Mouse (Mus musculus) lung, adult 2 months (tissue): ENCODE data around the gene Cep70. TPM values are rescaled to one million over a fixed set of nuclear protein-coding genes. Genes with fewer than 3 reads are reported as not detected.

Source experiments
- DNase-seq: peaks from one replicate; pipeline ENCODE4 v3.0.0; 2022
- H3K4me1 ChIP-seq: fragments of 200-500 bp; 2 replicates; pipeline ENCODE4 v1.6.1; 2011; ENCODE audit warnings: low read length; ENCODE audit not compliant: control insufficient read depth, insufficient read depth
- H3K4me3 ChIP-seq: fragments of 200-500 bp; replicated peaks from 2 replicates; pipeline ENCODE3; 2011; ENCODE audit warnings: low read depth, mild to moderate bottlenecking, control low read depth, low read length; ENCODE audit errors: extremely low read depth
- CTCF ChIP-seq: fragments of 200-500 bp; IDR thresholded peaks from 2 replicates; pipeline ENCODE4 v1.5.1; 2011; ENCODE audit warnings: mild to moderate bottlenecking, low read length, control low read depth; ENCODE audit not compliant: insufficient read depth
- POLR2A ChIP-seq: fragments of 200-500 bp; IDR thresholded peaks from 2 replicates; pipeline ENCODE4 v1.6.1; 2011; ENCODE audit warnings: low read depth, mild to moderate bottlenecking, control low read depth, low read length, borderline replicate concordance; ENCODE audit errors: extremely low read depth
- WGBS: fragments of 180-500 bp; shearing (Covaris S2); methylation state at CpG from one replicate; pipeline ENCODE4 v1.1.7; 2018; 5-methylcytosine and 5-hydroxymethylcytosine counted together
- polyA plus RNA-seq: library from polyadenylated mRNA; depleted of rRNA; stranded (reverse); fragments of >200 nt; gene quantifications from 2 replicates; pipeline ENCODE4 v1.2.3, GENCODE M21; 2012

Gene Cep70
- polyA plus RNA-seq, 1 experiment = 5.2 TPM

DNA sequence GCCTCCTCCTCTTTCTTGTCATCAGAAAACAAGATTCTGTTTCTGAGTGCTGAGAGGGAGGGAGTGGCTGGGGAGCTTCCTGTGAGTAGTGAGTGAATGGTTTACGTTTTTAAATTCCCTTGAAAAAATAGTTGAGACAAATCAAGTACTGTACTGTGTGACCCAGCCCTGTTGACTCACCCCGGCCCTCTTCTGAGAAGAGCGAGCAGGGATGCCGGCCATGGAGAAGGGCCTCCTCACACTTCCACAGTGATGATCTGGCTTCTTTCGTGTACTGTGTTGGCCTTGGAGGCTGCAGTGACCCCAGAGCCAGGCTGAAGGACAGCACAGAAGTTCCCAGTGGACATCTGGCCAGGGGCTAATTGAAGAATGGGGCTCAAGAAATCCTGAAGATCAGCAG, 61.1 kb downstream of the Cep70 start:
- DNase-seq = no peak
- WGBS = 63% methylated on average over 5 of the region's 5 CpGs
- Histone ChIP-seq H3K4me1 (no peaks in the 10 kb centered on the region; the same call in 1 of the 2 replicates), H3K4me3 (no peak overlapping the region)
- no peak for TF ChIP-seq CTCF
- TF ChIP-seq POLR2A = no peak

DNA sequence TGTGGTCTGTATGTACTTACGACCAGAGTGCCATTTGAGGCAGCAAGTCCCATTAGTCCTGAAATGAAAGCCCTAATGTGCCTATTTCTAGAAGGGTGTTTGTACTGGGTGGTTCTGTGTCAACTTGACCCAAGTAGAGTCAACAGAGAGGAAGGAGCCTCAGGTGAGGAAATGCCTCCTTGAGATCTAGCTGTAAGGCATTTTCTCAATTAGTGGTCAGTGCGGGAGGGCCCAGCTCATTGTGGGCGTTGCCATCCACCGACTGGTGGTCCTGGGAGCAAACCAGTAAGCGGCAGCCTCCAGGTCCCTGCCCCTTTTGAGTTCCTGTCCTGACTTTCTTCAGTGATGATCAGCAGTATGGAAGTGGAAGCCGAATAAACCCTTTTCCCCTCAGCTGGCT, 63.1 kb downstream of the Cep70 start:
- Histone ChIP-seq H3K4me3 (no peak overlapping the region), H3K4me1 (no peaks in the 10 kb centered on the region; the same call in 1 of the 2 replicates)
- TF ChIP-seq POLR2A (no peak), CTCF (no peak)
- WGBS = 69% methylated on average over 6 of the region's 6 CpGs
- peak; percentile 26 for DNase-seq

DNA sequence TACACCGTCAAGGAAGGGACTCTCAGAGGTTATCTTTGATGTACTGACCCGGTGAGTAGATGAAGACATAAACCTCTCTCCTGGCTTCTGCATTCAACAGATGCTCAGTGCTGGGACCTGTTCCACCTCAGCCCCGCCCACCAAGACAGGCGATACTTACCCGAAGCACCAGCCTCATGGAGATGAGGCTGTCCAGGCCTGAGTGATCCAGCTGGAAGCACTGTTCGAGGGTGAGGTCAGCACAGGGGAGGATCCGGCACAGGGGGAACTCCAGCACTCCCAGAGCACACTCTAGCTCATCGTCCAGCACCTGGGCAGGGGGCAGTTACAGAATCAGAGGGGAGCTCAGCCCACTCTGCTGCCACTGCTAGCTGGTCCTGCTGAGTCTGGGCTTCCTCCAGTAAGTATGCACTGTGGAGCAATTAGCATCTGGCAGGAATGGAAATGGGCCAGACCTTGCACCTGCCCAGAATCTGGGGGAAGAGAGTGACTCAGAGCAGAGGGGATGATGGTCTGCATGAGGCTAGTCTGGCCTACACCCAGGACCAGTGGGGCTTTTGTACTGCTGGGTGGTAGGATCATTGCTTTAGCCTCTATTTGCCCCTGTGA, 76.3 kb downstream of the Cep70 start:
- no peak overlapping the region for H3K4me3 ChIP-seq
- no peak for DNase-seq
- TF ChIP-seq POLR2A (no peak), CTCF (no peak)
- H3K4me1 ChIP-seq = no peaks in the 10 kb centered on the region
- WGBS = 51% methylated on average over 8 of the region's 8 CpGs

DNA sequence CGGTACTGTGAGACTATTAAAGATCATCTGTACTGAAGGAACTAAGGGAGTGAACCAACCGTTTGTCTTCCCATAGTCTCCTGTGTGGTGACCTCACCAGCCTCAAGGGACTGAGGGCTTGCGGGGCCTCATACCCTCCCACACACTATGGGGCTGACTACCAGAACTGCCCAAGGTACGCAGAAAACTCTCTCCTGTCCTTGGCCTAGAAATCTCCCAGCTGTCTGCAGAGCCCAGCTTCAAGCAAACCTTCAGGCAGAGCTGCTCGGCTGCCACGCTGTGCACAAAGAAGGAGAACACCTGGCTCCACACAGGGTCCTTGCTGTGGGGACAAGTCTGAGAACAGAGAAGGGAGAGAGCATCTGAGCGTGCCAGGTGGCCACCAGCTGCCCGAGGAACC, 76.8 kb downstream of the Cep70 start:
- no peak overlapping the region for H3K4me3 ChIP-seq
- TF ChIP-seq POLR2A = no peak
- TF ChIP-seq CTCF = no peak
- no peak for DNase-seq
- WGBS = 75% methylated on average over 8 of the region's 8 CpGs
- H3K4me1 ChIP-seq = no peaks in the 10 kb centered on the region

DNA sequence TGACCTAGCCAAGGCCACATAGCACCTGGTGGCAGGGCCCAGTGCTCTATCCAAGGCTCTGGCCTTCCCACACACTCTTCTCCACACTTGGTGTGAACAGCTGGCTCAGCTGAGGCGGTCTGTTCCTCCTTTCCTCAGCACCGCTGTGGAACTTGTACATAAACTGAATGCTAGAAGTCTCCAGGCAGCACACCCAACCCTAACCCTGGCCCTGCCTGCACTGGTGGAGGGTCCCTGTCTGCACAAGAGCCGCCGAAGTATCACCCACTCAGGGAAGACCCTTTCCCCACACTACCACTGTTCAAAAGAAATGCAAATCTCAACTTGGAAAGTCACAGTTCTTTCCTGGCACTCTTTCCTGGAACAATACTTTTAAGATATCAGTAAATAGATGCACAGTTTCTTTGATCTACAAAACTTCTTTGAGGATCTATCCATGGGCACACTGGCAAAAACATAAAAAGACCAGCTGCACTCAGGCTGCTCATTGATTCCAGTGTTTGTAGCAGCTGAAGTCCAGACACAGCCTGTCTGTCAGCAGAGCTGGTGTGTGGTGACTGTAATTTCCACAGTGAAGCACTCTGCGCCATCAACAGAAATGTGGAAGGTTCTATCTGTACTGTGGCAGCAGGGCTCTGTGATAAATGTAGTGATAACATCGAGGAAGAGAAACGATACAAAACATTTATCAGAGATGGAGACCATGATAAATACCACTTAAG, 82.2 kb downstream of the Cep70 start:
- no peak for DNase-seq
- WGBS = 65% methylated on average over 7 of the region's 7 CpGs
- Histone ChIP-seq H3K4me3 (no peak overlapping the region), H3K4me1 (no peaks in the 10 kb centered on the region)
- TF ChIP-seq POLR2A = no peak
- TF ChIP-seq CTCF = no peak

DNA sequence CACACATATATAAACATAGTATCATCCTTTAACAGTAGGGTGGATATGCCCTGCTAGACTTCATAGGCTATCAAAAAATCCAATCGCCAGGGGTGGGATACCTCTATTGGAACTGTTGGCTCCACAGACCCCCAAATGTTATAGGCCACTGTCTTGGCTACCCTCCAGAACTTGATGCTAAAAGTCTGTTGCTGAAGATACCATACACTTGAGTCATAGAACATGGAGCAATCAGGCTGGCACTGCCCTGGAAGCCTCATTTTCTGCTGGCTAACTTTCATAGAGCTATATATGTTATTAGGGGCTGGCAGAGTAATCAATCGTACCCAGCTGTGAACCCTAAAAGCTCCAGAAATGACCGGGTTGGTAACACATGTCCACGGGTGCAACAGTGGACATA, 82.8 kb downstream of the Cep70 start:
- no peak for DNase-seq
- WGBS = 70% methylated on average over 4 of the region's 4 CpGs

DNA sequence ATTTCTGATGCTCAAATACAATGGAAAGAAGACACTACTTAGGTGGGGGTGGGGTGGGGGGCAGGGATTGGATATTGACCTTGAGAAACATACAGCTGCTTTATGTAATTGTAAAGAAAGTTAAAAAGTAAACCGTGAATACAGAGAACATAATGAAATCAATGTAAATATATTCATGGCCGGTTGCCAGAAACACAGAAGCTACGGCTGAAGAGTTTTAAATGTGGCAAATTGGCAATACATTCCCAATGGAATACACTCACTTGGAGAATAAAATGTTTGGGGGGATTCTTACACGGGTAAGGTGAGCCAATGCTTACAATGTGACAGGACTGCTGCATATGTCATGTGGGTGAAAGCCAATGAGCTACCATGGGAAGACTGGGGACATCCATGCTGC, 83.7 kb downstream of the Cep70 start:
- no peaks in the 10 kb centered on the region for H3K4me1 ChIP-seq
- H3K4me3 ChIP-seq = no peak overlapping the region
- TF ChIP-seq POLR2A (no peak), CTCF (no peak)
- 51% methylated on average over 4 of the region's 4 CpGs for WGBS
- DNase-seq = no peak

More for the DNA sequence above, 82.8 kb downstream of the Cep70 start:
- no peak overlapping the region for H3K4me3 ChIP-seq
- TF ChIP-seq POLR2A = no peak
- TF ChIP-seq CTCF = no peak
- H3K4me1 ChIP-seq = no peaks in the 10 kb centered on the region

DNA sequence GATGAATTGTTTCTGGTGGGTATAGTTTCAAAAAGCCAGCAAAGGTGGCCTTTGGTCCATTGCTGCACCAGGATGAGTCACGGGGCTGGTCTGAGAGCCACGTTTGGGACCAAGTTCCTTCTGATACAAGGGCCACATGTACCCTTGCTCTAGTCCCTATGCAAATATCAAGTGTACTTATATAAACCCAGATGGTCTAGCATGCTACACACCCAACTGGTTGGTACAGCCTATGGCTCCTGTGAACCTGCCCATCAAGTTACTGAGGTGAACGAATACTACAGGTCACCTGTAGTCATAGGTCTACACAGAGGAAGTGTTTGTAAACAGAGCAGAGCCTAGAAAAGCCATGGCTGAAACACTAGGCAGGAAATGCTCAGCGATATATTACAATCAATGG, 93.4 kb downstream of the Cep70 start:
- WGBS = 79% methylated on average over 4 of the region's 4 CpGs
- DNase-seq = no peak
- TF ChIP-seq POLR2A (no peak), CTCF (no peak)
- no peak overlapping the region for H3K4me3 ChIP-seq
- H3K4me1 ChIP-seq = no peaks in the 10 kb centered on the region

DNA sequence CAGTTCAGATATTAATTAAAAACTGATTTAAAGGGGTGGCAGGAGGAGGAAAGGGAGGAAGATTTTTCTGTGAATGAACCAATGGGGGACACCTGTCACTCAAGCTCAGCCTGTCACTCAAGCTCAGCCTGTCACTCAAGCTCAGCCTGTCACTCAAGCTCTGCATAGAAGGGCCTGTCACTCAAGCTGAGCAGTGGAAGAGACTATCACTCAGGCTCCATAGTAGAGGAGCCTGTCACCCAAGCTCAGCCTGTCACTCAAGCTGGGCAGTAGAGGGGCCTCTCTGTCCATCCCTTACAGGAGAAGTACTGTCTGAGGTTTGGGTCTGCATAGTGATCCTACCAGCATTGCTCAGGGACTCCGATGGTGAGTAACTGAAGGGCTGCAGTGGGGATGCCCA, 95.1 kb downstream of the Cep70 start:
- 91% methylated on average over 1 of the region's 1 CpGs for WGBS
- no peak for DNase-seq
- Histone ChIP-seq H3K4me3 (no peak overlapping the region), H3K4me1 (no peaks in the 10 kb centered on the region)
- TF ChIP-seq CTCF (no peak), POLR2A (no peak)

DNA sequence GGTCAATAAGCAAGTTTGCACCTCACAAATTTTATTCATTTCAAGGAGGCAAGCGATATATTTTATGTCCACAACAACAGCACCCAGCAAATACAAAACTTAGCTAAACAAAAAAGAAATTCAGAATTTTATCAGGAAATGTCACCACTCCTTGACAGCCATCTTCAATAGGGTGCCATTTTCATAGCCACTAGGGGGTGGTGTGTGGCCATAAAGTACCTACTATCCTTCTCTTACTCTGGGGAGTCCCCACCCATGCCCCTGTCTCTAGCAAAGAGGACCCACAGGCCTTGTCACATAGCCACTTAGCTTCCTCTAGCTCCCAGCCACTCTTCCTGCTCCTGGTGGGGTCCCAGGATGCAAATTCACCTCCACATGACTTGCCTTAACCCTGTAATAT, 96.0 kb downstream of the Cep70 start:
- Histone ChIP-seq H3K4me1 (no peaks in the 10 kb centered on the region), H3K4me3 (no peak overlapping the region)
- 94% methylated on average over 1 of the region's 1 CpGs for WGBS
- TF ChIP-seq POLR2A = no peak
- DNase-seq = no peak
